Mouse (Mus musculus) urinary bladder, postnatal 10 days (tissue): Measurements from ENCODE around the gene Mknk1.

Source experiments
- DNase-seq: peaks from one replicate; pipeline ENCODE4 v3.0.0; 2022; ENCODE audit warnings: low spot score

Mknk1 gene

GRCm38 (mm10) chr4:115847377-115847776, 8.4 kb downstream of the Mknk1 start:
- DNase-seq, result no peak

GRCm38 (mm10) chr4:115848083-115848482, 9.1 kb downstream of the Mknk1 start:
- DNase-seq, result no peak

GRCm38 (mm10) chr4:115848990-115849677, 10.1 kb downstream of the Mknk1 start:
- DNase-seq, result no peak

GRCm38 (mm10) chr4:115850111-115850510, 11.1 kb downstream of the Mknk1 start:
- no peak for DNase-seq

GRCm38 (mm10) chr4:115850631-115851030, 11.6 kb downstream of the Mknk1 start:
- DNase-seq, result no peak

- DNase-seq, result no peak
Measured at GRCm38 (mm10) chr4:115851569-115851968, 12.6 kb downstream of the Mknk1 start.

- no peak for DNase-seq
Measured at GRCm38 (mm10) chr4:115855100-115855499, 16.1 kb downstream of the Mknk1 start.

- no peak for DNase-seq
Measured at GRCm38 (mm10) chr4:115855609-115856008, 16.6 kb downstream of the Mknk1 start.

GRCm38 (mm10) chr4:115856282-115856681, 17.3 kb downstream of the Mknk1 start:
- no peak for DNase-seq

- DNase-seq, result no peak
Measured at GRCm38 (mm10) chr4:115857293-115857883, 18.4 kb downstream of the Mknk1 start.

- DNase-seq, result no peak
Measured at GRCm38 (mm10) chr4:115863352-115863751, 24.4 kb downstream of the Mknk1 start.

GRCm38 (mm10) chr4:115863880-115864279, 24.9 kb downstream of the Mknk1 start:
- no peak for DNase-seq

GRCm38 (mm10) chr4:115869512-115870210, 30.7 kb downstream of the Mknk1 start:
- no peak for DNase-seq

GRCm38 (mm10) chr4:115873231-115873630, 34.2 kb downstream of the Mknk1 start:
- DNase-seq, result no peak

- no peak for DNase-seq
Measured at GRCm38 (mm10) chr4:115878216-115878678, 39.2 kb downstream of the Mknk1 start.

- DNase-seq, result no peak
Measured at GRCm38 (mm10) chr4:115878828-115879227, 39.8 kb downstream of the Mknk1 start.

- no peak for DNase-seq
Measured at GRCm38 (mm10) chr4:115881183-115881582, 42.2 kb downstream of the Mknk1 start.

- no peak for DNase-seq
Measured at GRCm38 (mm10) chr4:115882195-115882594, 43.2 kb downstream of the Mknk1 start.

- no peak for DNase-seq
Measured at GRCm38 (mm10) chr4:115884022-115884421, 45.0 kb downstream of the Mknk1 start, which contains the start of gene Kncn. Kncn (plus strand) TSS chr4:115884400.

GRCm38 (mm10) chr4:115885846-115886245, 46.8 kb downstream of the Mknk1 start:
- no peak for DNase-seq

GRCm38 (mm10) chr4:115886875-115887274, 47.9 kb downstream of the Mknk1 start:
- no peak for DNase-seq

- no peak for DNase-seq
Measured at GRCm38 (mm10) chr4:115890066-115890465, 51.1 kb downstream of the Mknk1 start.

GRCm38 (mm10) chr4:115890553-115890952, 51.6 kb downstream of the Mknk1 start, which contains the start of gene 6430628N08Rik:
6430628N08Rik (plus strand) TSS chr4:115890665.
- DNase-seq, result no peak
